Mouse (Mus musculus) forebrain, postnatal 0 days (tissue): ENCODE measurements around the gene Mrps5. TPM values are rescaled to one million over a fixed set of nuclear protein-coding genes. Genes with fewer than 3 reads are reported as not detected.

Experiments used
- ATAC-seq: fragments of 200-750 bp; cut with Nextera tagmentation; 2 replicates; pipeline ENCODE4 v1.8.0; 2017; ENCODE audit warnings: mild to moderate bottlenecking, moderate library complexity
- DNase-seq: peaks from one replicate; pipeline ENCODE4 v3.0.0-alpha.2; 2015
- H3K27ac ChIP-seq: fragments of 300-500 bp; sonication (generic); 2 replicates; pipeline ENCODE4 v1.5.1; 2014; ENCODE audit warnings: low read depth, mild to moderate bottlenecking, antibody characterized with exemption, low read length, moderate library complexity, mixed read lengths
- H3K27me3 ChIP-seq: fragments of 300-500 bp; sonication (generic); 2 replicates; pipeline ENCODE4 v1.6.1; 2014; ENCODE audit warnings: mild to moderate bottlenecking, low read length, mixed read lengths; ENCODE audit not compliant: insufficient read depth
- H3K36me3 ChIP-seq: fragments of 300-500 bp; sonication (generic); 2 replicates; pipeline ENCODE4 v1.6.1; 2014; ENCODE audit warnings: mild to moderate bottlenecking, moderate library complexity; ENCODE audit not compliant: insufficient read depth
- H3K4me1 ChIP-seq: fragments of 300-500 bp; sonication (generic); 2 replicates; pipeline ENCODE4 v1.6.1; 2014; ENCODE audit warnings: antibody characterized with exemption; ENCODE audit not compliant: insufficient read depth
- H3K4me2 ChIP-seq: fragments of 300-500 bp; sonication (generic); 2 replicates; pipeline ENCODE4 v1.6.1; 2014; ENCODE audit warnings: low read depth, mild to moderate bottlenecking, moderate library complexity
- H3K4me3 ChIP-seq: fragments of 300-500 bp; sonication (generic); 2 replicates; pipeline ENCODE4 v1.5.1; 2014; ENCODE audit warnings: low read depth, low read length, mixed read lengths
- H3K9ac ChIP-seq: fragments of 300-500 bp; sonication (generic); 2 replicates; pipeline ENCODE4 v1.6.1; 2014; ENCODE audit warnings: mild to moderate bottlenecking
- H3K9me3 ChIP-seq: fragments of 300-500 bp; sonication (generic); 2 replicates; pipeline ENCODE4 v1.6.1; 2016; ENCODE audit warnings: low read length
- CTCF ChIP-seq: sonication (generic); IDR thresholded peaks from 2 replicates; pipeline ENCODE4 v1.5.1; 2016; ENCODE audit warnings: antibody characterized with exemption, control low read depth, low read depth
- WGBS: fragments of 180-500 bp; shearing (Covaris S2); extraction: QIAGEN DNeasy Blood & Tissue Kit; methylation state at CpG from one replicate; pipeline ENCODE4 v1.1.7; 2014; 5-methylcytosine and 5-hydroxymethylcytosine counted together
- polyA plus RNA-seq: library from polyadenylated mRNA; unstranded; fragments of >200 nt; fragmentation: Nextera tagmentation; extraction: Ambion mirVana; gene quantifications from 2 replicates; pipeline ENCODE4 v1.2.1, GENCODE M21; 2015
- total RNA-seq: library from RNA; depleted of rRNA; stranded (reverse); fragments of >200 nt; gene quantifications from 2 replicates; pipeline ENCODE4 v1.2.3, GENCODE M21; 2014; rRNA removed

Gene Mrps5
- total RNA-seq (65.9 and 85.2 TPM in 2 replicates), polyA plus RNA-seq (142 and 159 TPM in 2 replicates)

DNA sequence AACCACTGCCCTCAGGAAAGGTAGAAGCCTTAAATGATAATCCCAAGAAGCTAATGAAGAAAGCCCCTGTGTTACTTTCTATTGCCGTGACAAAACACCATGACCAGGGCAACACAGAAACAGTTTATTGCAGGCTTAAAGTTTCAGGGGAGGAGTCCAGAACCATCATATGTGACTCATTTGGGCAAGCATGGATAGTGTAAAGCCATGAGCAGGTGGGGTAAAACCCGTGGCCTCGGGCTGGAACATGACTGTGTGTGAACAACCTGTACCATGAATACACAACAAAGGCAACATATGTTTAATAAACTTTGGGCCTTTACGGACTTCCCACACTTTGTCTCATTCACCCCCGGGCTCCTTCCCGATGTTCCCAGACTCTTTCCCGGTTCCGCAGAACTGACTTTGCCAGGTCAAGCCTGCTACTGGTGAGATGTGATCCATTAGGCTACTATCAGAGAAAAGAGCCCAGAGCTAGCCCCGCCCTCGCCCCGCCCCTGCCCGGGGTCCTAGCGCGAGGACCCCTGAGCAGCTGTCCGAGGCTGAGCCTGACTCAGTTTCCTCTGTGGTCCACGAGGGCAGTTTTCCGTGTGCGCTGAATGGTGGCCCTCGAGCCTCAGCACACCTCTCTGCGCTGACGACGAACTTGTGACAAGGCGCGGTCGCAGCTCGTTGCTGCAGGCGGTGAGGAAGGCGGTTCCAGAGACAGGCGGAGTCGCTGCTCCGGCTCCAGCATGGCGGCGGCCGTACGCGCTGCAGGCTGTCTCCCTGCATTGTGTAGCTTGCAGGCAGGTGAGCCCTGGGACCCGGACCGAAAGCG lies at the start of gene Mrps5, which contains the start of gene Zfp661:
Gene Mrps5 (plus strand): TSS at position 529 of the 820 bp plus-strand sequence.
Gene Zfp661 (minus strand): TSS at position 401 of the 820 bp plus-strand sequence.
- DNase-seq: peak; percentile 92
- TF ChIP-seq CTCF: peak; percentile 42
- peak within 1 kb of the TSS; percentile 95 for H3K9ac ChIP-seq
- peak within 1 kb of the TSS; percentile 95 for H3K27ac ChIP-seq
- WGBS: 5% methylated on average over 39 of the region's 39 CpGs
- peak within 1 kb of the TSS; percentile 59 for H3K4me2 ChIP-seq
- peaks cover 25% of the 10 kb centered on the region for H3K4me1 ChIP-seq
- no peaks in the 10 kb centered on the region for H3K27me3 ChIP-seq
- H3K36me3 ChIP-seq: peaks cover 6% of the 10 kb centered on the region; the same call in 1 of the 2 replicates
- peak within 1 kb of the TSS; percentile 91 for H3K4me3 ChIP-seq
- ATAC-seq: peak; percentile 84
- no peaks in the 10 kb centered on the region for H3K9me3 ChIP-seq

DNA sequence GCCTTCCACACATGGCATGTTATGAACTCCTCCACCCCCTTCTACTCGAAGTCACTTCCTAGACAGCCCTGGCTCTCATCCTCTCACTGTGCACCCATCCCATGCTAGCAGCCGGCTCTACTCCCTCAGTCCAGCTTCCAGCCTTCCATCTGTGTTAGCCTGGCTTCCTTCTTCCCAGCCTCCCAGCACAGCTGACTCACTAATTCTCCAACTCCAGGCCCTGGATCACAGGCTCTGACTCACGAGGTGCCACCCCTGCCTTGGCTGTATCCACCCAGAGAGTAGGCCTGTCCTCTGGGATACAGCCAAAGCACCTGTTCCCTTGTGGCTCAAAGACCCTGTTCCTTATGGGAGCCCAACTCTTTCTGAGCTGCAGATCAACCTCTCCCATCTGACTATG lies 49.5 kb upstream of the Mrps5 start:
- H3K27me3 ChIP-seq: peaks cover 24% of the 10 kb centered on the region
- H3K9ac ChIP-seq: no peak overlapping the region
- H3K4me1 ChIP-seq: no peaks in the 10 kb centered on the region
- WGBS: 62% methylated on average over 3 of the region's 3 CpGs
- H3K9me3 ChIP-seq: no peaks in the 10 kb centered on the region
- no peak overlapping the region for H3K4me2 ChIP-seq
- no peak for DNase-seq
- H3K4me3 ChIP-seq: no peak overlapping the region
- H3K27ac ChIP-seq: no peak overlapping the region
- no peaks in the 10 kb centered on the region for H3K36me3 ChIP-seq
- ATAC-seq: no peak
- no peak for TF ChIP-seq CTCF

DNA sequence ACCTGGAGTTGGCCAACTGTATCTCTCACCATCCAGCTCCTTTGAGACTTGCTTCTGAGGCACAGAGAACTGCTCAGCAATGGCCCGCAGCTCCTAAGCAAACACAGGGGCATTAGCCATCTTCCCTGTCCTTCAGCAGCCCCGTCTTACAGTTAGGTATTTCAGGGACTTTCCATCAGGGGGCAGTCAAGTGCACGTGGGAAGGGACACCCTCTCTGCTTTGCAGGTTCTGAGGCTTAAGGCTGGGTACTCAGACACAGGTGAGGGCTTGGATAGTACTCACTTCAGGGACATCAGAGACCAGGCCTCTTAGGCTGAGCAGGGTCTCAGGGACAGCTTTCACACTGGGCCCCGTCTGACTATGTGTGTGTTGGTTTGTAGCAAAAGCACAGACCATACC lies 47.5 kb upstream of the Mrps5 start:
- H3K4me2 ChIP-seq: no peak overlapping the region
- peak; percentile 16 for DNase-seq
- H3K4me3 ChIP-seq: no peak overlapping the region
- WGBS: 24% methylated on average over 4 of the region's 4 CpGs
- H3K4me1 ChIP-seq: no peaks in the 10 kb centered on the region
- H3K36me3 ChIP-seq: no peaks in the 10 kb centered on the region
- H3K27me3 ChIP-seq: peaks cover 31% of the 10 kb centered on the region
- no peak overlapping the region for H3K27ac ChIP-seq
- no peaks in the 10 kb centered on the region for H3K9me3 ChIP-seq
- H3K9ac ChIP-seq: no peak overlapping the region
- TF ChIP-seq CTCF: peak; percentile 48
- ATAC-seq: no peak

DNA sequence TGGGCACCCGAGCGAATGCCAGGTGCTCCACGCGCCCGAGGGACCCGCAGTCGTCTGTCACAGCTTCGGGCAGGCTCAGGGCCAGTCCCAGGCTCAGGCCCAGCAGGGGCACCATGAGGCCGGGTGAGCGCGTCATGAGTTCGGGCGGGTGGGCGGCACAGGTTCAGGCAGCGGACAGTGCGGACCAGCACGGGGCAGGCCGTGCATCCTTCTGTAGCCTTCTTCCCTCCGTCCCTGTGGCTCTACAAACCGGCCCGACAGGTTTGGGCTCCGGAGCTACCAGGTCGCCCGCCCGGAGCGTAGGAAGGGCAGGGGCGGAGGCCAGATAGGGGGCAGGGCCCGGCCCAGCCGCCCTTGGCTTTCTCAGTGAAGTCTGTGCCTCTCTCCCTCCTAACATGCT lies 45.8 kb upstream of the Mrps5 start, which contains the start of gene Prom2:
Gene Prom2 (minus strand): TSS at position 283 of the 400 bp plus-strand sequence.
- no peak within 1 kb of the TSS for H3K27ac ChIP-seq
- H3K4me3 ChIP-seq: no peak within 1 kb of the TSS
- ATAC-seq (no peak), DNase-seq (no peak)
- no peaks in the 10 kb centered on the region for H3K36me3 ChIP-seq
- H3K4me1 ChIP-seq: no peaks in the 10 kb centered on the region
- TF ChIP-seq CTCF: no peak
- no peak within 1 kb of the TSS for H3K9ac ChIP-seq
- H3K9me3 ChIP-seq: no peaks in the 10 kb centered on the region
- peaks cover 31% of the 10 kb centered on the region for H3K27me3 ChIP-seq
- WGBS: 10% methylated on average over 29 of the region's 29 CpGs
- H3K4me2 ChIP-seq: no peak within 1 kb of the TSS

DNA sequence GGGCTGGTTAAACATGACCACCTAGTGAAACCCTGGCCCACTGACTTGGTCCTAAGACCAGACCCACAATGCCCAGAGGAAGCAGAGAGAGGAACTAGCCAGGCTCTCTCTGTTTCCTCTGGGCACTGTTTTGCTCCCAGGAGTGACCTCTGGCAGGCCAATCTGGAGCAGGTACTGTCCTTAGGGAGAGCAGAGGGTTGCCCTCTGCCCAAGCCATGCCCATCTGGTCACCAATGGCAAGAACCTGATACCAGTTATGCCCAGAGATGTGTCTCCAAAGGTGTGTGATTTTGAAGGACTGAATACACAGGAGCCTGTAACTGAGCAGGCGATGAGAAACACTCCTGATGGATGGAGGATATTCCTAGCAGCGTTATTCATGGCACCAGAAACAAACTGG lies 45.3 kb upstream of the Mrps5 start:
- ATAC-seq (no peak), DNase-seq (no peak)
- H3K36me3 ChIP-seq: no peaks in the 10 kb centered on the region
- peaks cover 31% of the 10 kb centered on the region for H3K27me3 ChIP-seq
- TF ChIP-seq CTCF: no peak
- H3K9ac ChIP-seq: no peak overlapping the region
- H3K4me2 ChIP-seq: no peak overlapping the region
- H3K4me3 ChIP-seq: no peak overlapping the region
- WGBS: 89% methylated on average over 2 of the region's 2 CpGs
- H3K4me1 ChIP-seq: no peaks in the 10 kb centered on the region
- no peak overlapping the region for H3K27ac ChIP-seq
- no peaks in the 10 kb centered on the region for H3K9me3 ChIP-seq

DNA sequence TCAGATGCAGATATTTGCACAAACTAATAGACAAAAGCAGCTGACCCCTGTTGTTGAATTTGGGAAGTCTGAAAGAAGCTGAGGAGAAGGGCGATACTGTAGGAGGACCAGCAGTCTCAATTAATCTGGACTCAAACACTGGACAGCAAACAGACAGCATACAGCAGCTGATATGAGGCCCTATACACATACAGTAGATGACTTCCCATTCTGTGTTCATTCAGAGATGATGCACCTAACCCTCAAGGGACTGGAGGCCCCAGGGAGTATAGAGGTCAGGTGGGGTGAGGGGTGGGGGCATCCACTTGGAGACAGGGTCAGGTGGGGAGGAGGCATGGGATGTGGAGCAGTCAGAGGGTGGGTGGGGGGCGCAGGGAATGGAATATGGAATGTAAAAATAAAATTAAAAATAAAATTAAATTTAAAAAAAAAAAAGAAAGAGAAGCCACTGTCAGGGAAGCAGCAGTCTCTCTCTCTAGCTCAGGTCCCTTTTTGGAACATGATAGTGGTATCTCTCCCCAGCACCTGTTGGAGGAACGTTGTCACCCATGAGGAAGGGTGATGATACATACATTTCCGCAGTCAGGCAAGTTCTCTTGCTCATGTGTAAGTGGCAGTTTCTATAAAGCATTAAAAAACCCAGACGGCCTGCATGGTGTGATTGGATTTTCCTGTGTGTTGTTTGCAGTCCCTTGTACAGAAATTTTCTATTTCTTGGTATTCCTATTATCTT lies 38.5 kb upstream of the Mrps5 start:
- Histone ChIP-seq H3K27me3 (no peaks in the 10 kb centered on the region), H3K27ac (no peak overlapping the region), H3K4me3 (no peak overlapping the region), H3K4me1 (no peaks in the 10 kb centered on the region), H3K9ac (no peak overlapping the region), H3K36me3 (no peaks in the 10 kb centered on the region), H3K4me2 (no peak overlapping the region), H3K9me3 (no peaks in the 10 kb centered on the region)
- TF ChIP-seq CTCF: no peak
- no peak for ATAC-seq
- DNase-seq: no peak
- WGBS: 77% methylated on average over 5 of the region's 5 CpGs

DNA sequence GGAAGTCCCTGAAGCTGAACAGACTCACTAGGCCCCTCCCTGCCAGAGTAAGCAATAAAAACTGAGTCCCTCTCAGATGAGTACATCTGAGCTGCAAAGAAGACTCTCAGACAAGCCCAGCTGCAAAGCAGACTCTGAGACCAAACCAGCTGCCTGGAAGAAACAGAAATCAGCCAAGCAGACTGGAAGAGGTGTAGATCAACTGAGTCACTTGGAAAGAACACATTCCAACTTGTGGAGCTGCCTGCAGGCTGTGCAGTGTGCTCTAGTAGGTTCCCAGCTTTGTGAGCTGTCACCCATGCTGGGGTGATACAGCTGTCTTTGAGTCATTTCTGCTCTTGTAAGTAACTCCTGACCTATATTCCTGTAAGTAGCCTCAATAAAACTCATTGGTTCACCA lies 37.3 kb upstream of the Mrps5 start:
- ATAC-seq (no peak), DNase-seq (no peak)
- no peaks in the 10 kb centered on the region for H3K9me3 ChIP-seq
- H3K4me2 ChIP-seq: no peak overlapping the region
- no peak for TF ChIP-seq CTCF
- H3K4me3 ChIP-seq: no peak overlapping the region
- H3K9ac ChIP-seq: no peak overlapping the region
- H3K36me3 ChIP-seq: no peaks in the 10 kb centered on the region
- no peak overlapping the region for H3K27ac ChIP-seq
- H3K4me1 ChIP-seq: no peaks in the 10 kb centered on the region
- no peaks in the 10 kb centered on the region for H3K27me3 ChIP-seq
